Mouse (Mus musculus) thymus, postnatal 4 days (tissue): ENCODE measurements around the gene Gart.
"Not testable (repeated sequence)": the region's sequence is repeated elsewhere in the genome, so short reads cannot be mapped to it uniquely, and the experiment has no call there.

Experiments
- DNase-seq: peaks from one replicate; pipeline ENCODE4 v3.0.0; 2021

The Gart gene

GRCm38 (mm10) chr16:91647461-91648219 is 888 bp upstream of the Gart start, which contains the start of gene Son:
TSS of gene Son (plus strand) at chr16:91647506.
- peak; percentile 93 for DNase-seq

- DNase-seq: peak; percentile 56
Observed at GRCm38 (mm10) chr16:91645995-91646602, 653 bp downstream of the Gart start.

GRCm38 (mm10) chr16:91645420-91645819 is 1.3 kb downstream of the Gart start:
- not testable (repeated sequence) for DNase-seq

- no peak for DNase-seq
Observed at GRCm38 (mm10) chr16:91644901-91645300, 1.9 kb downstream of the Gart start.

GRCm38 (mm10) chr16:91640171-91640570 is 6.6 kb downstream of the Gart start:
- DNase-seq: no peak

GRCm38 (mm10) chr16:91639636-91640035 is 7.1 kb downstream of the Gart start:
- no peak for DNase-seq

GRCm38 (mm10) chr16:91639161-91639560 is 7.6 kb downstream of the Gart start:
- DNase-seq: no peak

GRCm38 (mm10) chr16:91633641-91634040 is 13.1 kb downstream of the Gart start:
- DNase-seq: no peak

GRCm38 (mm10) chr16:91632940-91633339 is 13.8 kb downstream of the Gart start:
- DNase-seq: no peak

GRCm38 (mm10) chr16:91632439-91632838 is 14.3 kb downstream of the Gart start:
- DNase-seq: no peak

GRCm38 (mm10) chr16:91630584-91630983 is 16.2 kb downstream of the Gart start:
- DNase-seq: no peak

- no peak for DNase-seq
Observed at GRCm38 (mm10) chr16:91629749-91630148, 17.0 kb downstream of the Gart start.

GRCm38 (mm10) chr16:91628673-91629072 is 18.1 kb downstream of the Gart start:
- DNase-seq: no peak

GRCm38 (mm10) chr16:91627831-91628230 is 18.9 kb downstream of the Gart start:
- no peak for DNase-seq

GRCm38 (mm10) chr16:91623074-91623473 is 23.7 kb downstream of the Gart start:
- no peak for DNase-seq

- DNase-seq: no peak
Observed at GRCm38 (mm10) chr16:91620991-91621390, 25.8 kb downstream of the Gart start.

GRCm38 (mm10) chr16:91620185-91620584 is 26.6 kb downstream of the Gart start:
- DNase-seq: peak; percentile 25

GRCm38 (mm10) chr16:91618511-91619501 is 27.9 kb downstream of the Gart start, which contains the start of gene Dnajc28:
TSS of gene Dnajc28 (minus strand) at chr16:91619026.
- peak; percentile 87 for DNase-seq

- no peak for DNase-seq
Observed at GRCm38 (mm10) chr16:91614552-91614951, 32.2 kb downstream of the Gart start.

GRCm38 (mm10) chr16:91612525-91612924 is 34.2 kb downstream of the Gart start:
- DNase-seq: no peak

GRCm38 (mm10) chr16:91611248-91611647 is 35.5 kb downstream of the Gart start:
- no peak for DNase-seq

GRCm38 (mm10) chr16:91609501-91610245 is 37.1 kb downstream of the Gart start:
- DNase-seq: no peak
